Mouse (Mus musculus) heart, postnatal 25 days (tissue): ENCODE data around the gene Irf4. TPM values are rescaled to one million over a fixed set of nuclear protein-coding genes. Genes with fewer than 3 reads are reported as not detected.

ENCODE experiments used
- DNase-seq: peaks from one replicate; pipeline ENCODE4 v3.0.0; 2022; ENCODE audit warnings: low spot score
- intact Hi-C: fragments of 180-260 bp; cut with DNase I; formaldehyde crosslinking; loops from one replicate; pipeline ENCODE4 v1.15.1; 2025
- total RNA-seq, 2 experiments: library from RNA; stranded (reverse); gene quantifications; 2 replicates each; pipeline ENCODE4 v1.2.3; 2021

The Irf4 gene
- total RNA-seq, 2 experiments from 2014 or later: 0.99 to 1.3 TPM

GRCm38 (mm10) chr13:30758789-30759381 is 9.9 kb downstream of the Irf4 start:
- no peak for DNase-seq
- intact Hi-C loops: no loop called here

GRCm38 (mm10) chr13:30760374-30761090 is 11.5 kb downstream of the Irf4 start:
- DNase-seq: no peak
- intact Hi-C loops: no loop called here

- intact Hi-C loops: no loop called here
- DNase-seq: no peak
Observed at GRCm38 (mm10) chr13:30761151-30761631, 12.2 kb downstream of the Irf4 start.

GRCm38 (mm10) chr13:30762224-30762623 is 13.2 kb downstream of the Irf4 start:
- intact Hi-C loops: no loop called here
- DNase-seq: no peak

- DNase-seq: no peak
- intact Hi-C loops: no loop called here
Observed at GRCm38 (mm10) chr13:30764014-30764740, 15.2 kb downstream of the Irf4 start.

GRCm38 (mm10) chr13:30765906-30766305 is 16.9 kb downstream of the Irf4 start:
- no peak for DNase-seq
- intact Hi-C loops: no loop called here

GRCm38 (mm10) chr13:30766636-30767476 is 17.8 kb downstream of the Irf4 start:
- no peak for DNase-seq
- intact Hi-C loops: no loop called here

GRCm38 (mm10) chr13:30767477-30768127 is 18.6 kb downstream of the Irf4 start:
- intact Hi-C loops: no loop called here
- DNase-seq: no peak

- intact Hi-C loops: no loop called here
- no peak for DNase-seq
Observed at GRCm38 (mm10) chr13:30776021-30776420, 27.0 kb downstream of the Irf4 start.

GRCm38 (mm10) chr13:30777678-30778179 is 28.7 kb downstream of the Irf4 start:
- no peak for DNase-seq
- intact Hi-C loops: no loop called here

GRCm38 (mm10) chr13:30781905-30782304 is 32.9 kb downstream of the Irf4 start:
- intact Hi-C loops: no loop called here
- no peak for DNase-seq

- no peak for DNase-seq
- intact Hi-C loops: no loop called here
Observed at GRCm38 (mm10) chr13:30782419-30782818, 33.4 kb downstream of the Irf4 start.

GRCm38 (mm10) chr13:30785423-30786040 is 36.5 kb downstream of the Irf4 start:
- DNase-seq: no peak
- intact Hi-C loops: no loop called here

- no peak for DNase-seq
- intact Hi-C loops: no loop called here
Observed at GRCm38 (mm10) chr13:30786235-30787035, 37.4 kb downstream of the Irf4 start.

- no peak for DNase-seq
- intact Hi-C loops: no loop called here
Observed at GRCm38 (mm10) chr13:30787036-30787320, 38.0 kb downstream of the Irf4 start.

GRCm38 (mm10) chr13:30787556-30787955 is 38.5 kb downstream of the Irf4 start:
- no peak for DNase-seq
- intact Hi-C loops: no loop called here

- DNase-seq: no peak
- intact Hi-C loops: no loop called here
Observed at GRCm38 (mm10) chr13:30787960-30788359, 38.9 kb downstream of the Irf4 start.

GRCm38 (mm10) chr13:30788421-30788820 is 39.4 kb downstream of the Irf4 start:
- DNase-seq: no peak
- intact Hi-C loops: no loop called here
